8 mouse cellular contexts compared by ENCODE assay signal in the genomic region with DNA sequence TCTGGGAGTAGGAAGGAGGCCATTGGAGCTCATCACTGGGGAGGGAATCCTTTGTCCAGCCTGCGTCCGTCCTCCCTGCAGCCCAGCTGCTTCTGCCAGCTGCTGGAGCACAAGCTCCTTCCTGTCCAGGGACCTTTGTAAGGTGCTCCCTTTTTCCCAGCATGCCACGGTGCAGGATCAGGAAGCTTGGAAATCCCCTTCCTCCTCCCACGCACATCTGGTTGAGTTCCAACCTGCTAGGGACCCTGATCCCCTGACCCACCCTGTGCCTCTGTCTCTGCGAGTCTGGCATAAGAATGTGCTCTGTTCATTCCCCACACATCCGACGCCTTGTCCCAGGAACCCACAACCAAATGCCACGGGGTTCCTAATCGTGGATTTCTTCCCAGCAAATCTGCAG. TPM values are rescaled to one million over a fixed set of nuclear protein-coding genes. Genes with fewer than 3 reads are reported as not detected.
DNase-seq lines count a peak whose midpoint lies in the region; ATAC-seq lines count a peak whose summit lies in the region.

No protein-coding gene starts in this region.

- no peaks in the 10 kb centered on the region for H3K9me3 ChIP-seq in heart, embryonic 14.5 days (ENCODE audit: control insufficient read depth, low read length)
- H3K9me3 ChIP-seq in limb, embryonic 10.5 days (replicated peaks): no peaks in the 10 kb centered on the region

- peaks cover 38% of the 10 kb centered on the region for H3K36me3 ChIP-seq in heart, embryonic 14.5 days (ENCODE audit: control insufficient read depth, insufficient read depth, low read length)
- peaks cover 3% of the 10 kb centered on the region for H3K36me3 ChIP-seq in limb, embryonic 10.5 days

- H3K4me1 ChIP-seq in heart, embryonic 14.5 days (ENCODE audit: control insufficient read depth in 2 of 2, insufficient read depth in 2 of 2, low read length in 2 of 2): peaks cover 72 to 93% of the 10 kb centered on the region in 2 experiments
- H3K4me1 ChIP-seq in limb, embryonic 10.5 days: peaks cover 100% of the 10 kb centered on the region

- H3K27ac ChIP-seq in heart, embryonic 14.5 days (replicated peaks in 1 of 2; ENCODE audit: control insufficient read depth in 1 of 2, insufficient read depth in 1 of 2, low read depth in 2 of 2, low read length in 2 of 2): peak overlapping the region; percentile 92 to 97
- H3K27ac ChIP-seq in limb, embryonic 10.5 days: peak overlapping the region; percentile 89

- peak; percentile 51 to 81 for DNase-seq in adrenal gland, adult (ENCODE audit: inconsistent age in 2 of 2, low spot score in 1 of 2)
- no peak for DNase-seq in adrenal gland, postnatal 25 days
- peak; percentile 42 for DNase-seq in 3T3-L1 (ENCODE audit: low read depth, low spot score)
- DNase-seq in limb, embryonic 10.5 days (ENCODE audit: low spot score): no peak
- DNase-seq in left cerebral cortex, adult 11 months (ENCODE audit: low spot score): no peak
- DNase-seq in B cell, adult 2 months: no peak
- DNase-seq in adipocyte (ENCODE audit: low spot score): no peak

- H3K9ac ChIP-seq in heart, embryonic 14.5 days (ENCODE audit: low read length): peak overlapping the region; percentile 49

- 66% methylated on average over 9 of the region's 9 CpGs for WGBS in heart, embryonic 14.5 days
- WGBS in limb, embryonic 10.5 days: 88% methylated on average over 9 of the region's 9 CpGs

- peak overlapping the region; percentile 52 for H3K4me2 ChIP-seq in heart, embryonic 14.5 days (ENCODE audit: low read length)

- no peak overlapping the region for H3K4me3 ChIP-seq in heart, embryonic 14.5 days (ENCODE audit: control insufficient read depth in 1 of 2, insufficient read depth in 1 of 2, low read depth in 1 of 2, low read length in 2 of 2)
- H3K4me3 ChIP-seq in limb, embryonic 10.5 days: no peak overlapping the region

- no peaks in the 10 kb centered on the region for H3K27me3 ChIP-seq in heart, embryonic 14.5 days (ENCODE audit: control insufficient read depth, insufficient read depth, low read length)
- peaks cover 26% of the 10 kb centered on the region for H3K27me3 ChIP-seq in limb, embryonic 10.5 days (ENCODE audit: low read depth, poor library complexity, severe bottlenecking)

- ATAC-seq in heart, embryonic 14.5 days (ENCODE audit: insufficient number of reproducible peaks, insufficient read depth, low FRiP score, low read depth): no peak

RNA-seq across cellular contexts. Expression of gene Smim24, which starts 18.1 kb away (rescaled TPM):
- total RNA-seq in adrenal gland, postnatal 25 days (2021): 1.4 TPM in 1 of 2 replicates, not detected in the other
- polyA plus RNA-seq in heart, embryonic 14.5 days (2014; fragmentation: Nextera tagmentation; extraction: Ambion mirVana): 3.8 and 4.7 TPM in 2 replicates
- polyA plus RNA-seq in limb, embryonic 10.5 days (2016; fragmentation: Nextera tagmentation; extraction: Ambion mirVana): 1.9 and 2.9 TPM in 2 replicates

RNA-seq across cellular contexts. Expression of gene Gm48552, which starts 22.2 kb away (rescaled TPM):
- 1.5 TPM in 1 of 2 replicates, not detected in the other for total RNA-seq in adrenal gland, postnatal 25 days (2021)
- 1.0 TPM in 2 replicates for polyA plus RNA-seq in heart, embryonic 14.5 days (2014; fragmentation: Nextera tagmentation; extraction: Ambion mirVana)
- 1.4 and 1.5 TPM in 2 replicates for polyA plus RNA-seq in limb, embryonic 10.5 days (2016; fragmentation: Nextera tagmentation; extraction: Ambion mirVana)

RNA-seq across cellular contexts. Expression of gene Gm48551, which starts 26.7 kb away (rescaled TPM):
- 1.7 TPM in 2 replicates for total RNA-seq in adrenal gland, postnatal 25 days (2021)
- polyA plus RNA-seq in heart, embryonic 14.5 days (2014; fragmentation: Nextera tagmentation; extraction: Ambion mirVana): 1.7 and 2.0 TPM in 2 replicates
- 3.8 and 4.2 TPM in 2 replicates for polyA plus RNA-seq in limb, embryonic 10.5 days (2016; fragmentation: Nextera tagmentation; extraction: Ambion mirVana)

RNA-seq across cellular contexts. Expression of gene Dohh, which starts 26.8 kb away (rescaled TPM):
- 48.4 and 52.7 TPM in 2 replicates for total RNA-seq in adrenal gland, postnatal 25 days (2021)
- polyA plus RNA-seq in heart, embryonic 14.5 days (2014; fragmentation: Nextera tagmentation; extraction: Ambion mirVana): 52.6 and 53.5 TPM in 2 replicates
- 101 and 115 TPM in 2 replicates for polyA plus RNA-seq in limb, embryonic 10.5 days (2016; fragmentation: Nextera tagmentation; extraction: Ambion mirVana)

RNA-seq across cellular contexts. Expression of gene Fzr1, which starts 32.7 kb away (rescaled TPM):
- total RNA-seq in adrenal gland, postnatal 25 days (2021): 49.3 and 51.6 TPM in 2 replicates
- polyA plus RNA-seq in heart, embryonic 14.5 days (2014; fragmentation: Nextera tagmentation; extraction: Ambion mirVana): 64.6 and 67.0 TPM in 2 replicates
- polyA plus RNA-seq in limb, embryonic 10.5 days (2016; fragmentation: Nextera tagmentation; extraction: Ambion mirVana): 134 and 148 TPM in 2 replicates

Comparison
In these comparisons a context has a peak if more than half of its experiments do, and no peak if none do; other contexts are left out.
1. DNase-seq: peak in adrenal gland, adult (2 of 2) and 3T3-L1 (single experiment); none in adrenal gland, postnatal 25 days (single experiment), limb, embryonic 10.5 days (single experiment), left cerebral cortex, adult 11 months (single experiment), B cell, adult 2 months (0 of 2) and adipocyte (single experiment).